Mouse (Mus musculus): ENCODE measurements around the gene Clrn3. TPM values are rescaled to one million over a fixed set of nuclear protein-coding genes. Genes with fewer than 3 reads are reported as not detected.
"Not testable (repeated sequence)": the region's sequence is repeated elsewhere in the genome, so short reads cannot be mapped to it uniquely, and the experiment has no call there.

The Clrn3 gene
- not detected in 2 replicates for polyA plus RNA-seq (2014; fragmentation: Nextera tagmentation; extraction: Ambion mirVana)

DNA sequence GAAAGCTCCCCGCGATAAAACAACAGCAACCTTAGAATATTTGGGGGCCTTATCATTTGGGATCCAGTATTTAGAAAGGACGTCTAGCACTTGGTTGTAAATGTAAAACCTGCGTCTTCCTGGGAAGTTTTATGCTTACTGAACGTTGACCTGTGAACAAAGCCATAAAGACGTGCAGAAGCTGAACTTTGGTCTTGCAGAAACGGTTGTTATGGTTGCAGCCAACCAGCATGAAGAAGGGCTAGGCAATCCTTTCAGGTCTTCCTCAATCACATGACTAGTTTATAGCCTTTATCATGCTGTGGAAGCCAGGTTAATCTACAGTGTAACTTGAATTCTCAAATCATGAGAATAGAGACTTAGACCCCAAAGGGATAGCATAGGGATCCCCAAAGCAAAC, at the start of gene Clrn3:
TSS of gene Clrn3 (minus strand) at position 140 of the 400 bp plus-strand sequence.
- no peak for ATAC-seq
- 90% methylated on average over 7 of the region's 7 CpGs for WGBS
- H3K9me3 ChIP-seq (replicated peaks; ENCODE audit: control insufficient read depth, low read length): no peaks in the 10 kb centered on the region
- H3K36me3 ChIP-seq (ENCODE audit: control insufficient read depth, insufficient read depth, low read length): no peaks in the 10 kb centered on the region
- no peaks in the 10 kb centered on the region for H3K4me1 ChIP-seq (ENCODE audit: control insufficient read depth, insufficient read depth, low read length)
- H3K27me3 ChIP-seq (replicated peaks; ENCODE audit: control insufficient read depth, insufficient read depth, low read length): no peaks in the 10 kb centered on the region
- no peak for DNase-seq (ENCODE audit: low spot score)
- H3K4me3 ChIP-seq (ENCODE audit: low read depth, low read length): no peak within 1 kb of the TSS
- no peak within 1 kb of the TSS for H3K4me2 ChIP-seq (ENCODE audit: low read length)
- no peak within 1 kb of the TSS for H3K27ac ChIP-seq (ENCODE audit: low read depth, low read length)
- H3K9ac ChIP-seq (ENCODE audit: low read length): no peak within 1 kb of the TSS

DNA sequence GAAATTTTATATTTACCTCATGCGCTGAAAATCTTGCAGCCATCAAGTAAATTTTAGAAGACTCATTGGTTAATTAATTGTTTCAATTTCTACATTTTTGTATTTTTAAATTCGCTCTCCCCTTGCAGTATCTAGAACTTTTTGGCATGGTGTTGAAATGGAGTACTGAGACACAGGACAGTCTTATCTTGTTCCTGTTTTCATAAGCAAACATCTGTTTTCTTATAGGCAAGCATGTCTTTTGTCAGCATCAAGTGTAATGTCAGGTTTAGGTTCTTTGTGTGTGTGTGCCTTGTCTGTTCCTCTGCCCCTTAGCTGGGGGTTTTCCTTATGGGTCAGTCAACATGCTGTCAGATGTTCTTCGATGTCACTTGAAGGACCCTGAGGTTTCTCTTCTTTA, 47.9 kb upstream of the Clrn3 start:
- Histone ChIP-seq H3K4me3 (ENCODE audit: low read depth, low read length) (no peak overlapping the region), H3K9me3 (replicated peaks; ENCODE audit: control insufficient read depth, low read length) (no peaks in the 10 kb centered on the region), H3K36me3 (ENCODE audit: control insufficient read depth, insufficient read depth, low read length) (no peaks in the 10 kb centered on the region), H3K9ac (ENCODE audit: low read length) (no peak overlapping the region), H3K27ac (ENCODE audit: low read depth, low read length) (no peak overlapping the region), H3K4me2 (ENCODE audit: low read length) (no peak overlapping the region), H3K4me1 (ENCODE audit: control insufficient read depth, insufficient read depth, low read length) (no peaks in the 10 kb centered on the region), H3K27me3 (replicated peaks; ENCODE audit: control insufficient read depth, insufficient read depth, low read length) (no peaks in the 10 kb centered on the region)
- DNase-seq (ENCODE audit: low spot score) (no peak), ATAC-seq (no peak)
- WGBS: 92% methylated on average over 3 of the region's 3 CpGs

DNA sequence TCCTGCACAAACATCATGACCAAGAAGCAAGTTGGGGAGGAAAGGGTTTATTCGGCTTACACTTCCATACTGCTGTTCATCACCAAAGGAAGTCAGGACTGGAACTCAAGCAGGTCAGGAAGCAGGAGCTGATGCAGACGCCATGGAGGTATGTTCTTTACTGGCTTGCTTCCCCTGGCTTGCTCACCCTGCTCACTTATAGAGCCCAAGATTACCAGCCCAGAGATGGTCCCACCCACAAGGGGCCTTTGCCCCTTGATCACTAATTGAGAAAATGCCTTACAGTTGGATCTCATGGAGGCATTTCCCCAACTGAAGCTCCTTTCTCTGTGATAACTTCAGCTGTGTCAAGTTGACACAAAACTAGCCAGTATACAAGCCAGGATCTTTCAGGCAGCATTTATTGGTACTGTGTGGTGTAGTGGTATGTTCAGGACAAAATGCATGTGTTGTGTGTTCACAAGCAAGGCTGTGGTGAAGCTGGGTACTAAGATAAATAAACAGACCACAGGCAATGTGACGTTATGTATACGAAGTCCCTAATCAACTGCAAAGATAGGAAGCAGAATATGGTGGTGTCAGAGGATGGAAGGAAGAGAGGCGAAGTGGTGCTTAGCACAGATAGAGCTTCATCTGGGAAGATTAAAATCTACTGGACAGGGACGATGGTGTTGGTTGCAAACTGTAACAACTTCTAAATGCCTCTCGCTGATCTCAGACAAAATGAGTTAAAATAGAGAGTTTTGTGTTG, 47.0 kb upstream of the Clrn3 start:
- H3K4me2 ChIP-seq (ENCODE audit: low read length); H3K36me3 ChIP-seq (ENCODE audit: control insufficient read depth, insufficient read depth, low read length); H3K4me3 ChIP-seq (ENCODE audit: low read depth, low read length); H3K27me3 ChIP-seq (replicated peaks; ENCODE audit: control insufficient read depth, insufficient read depth, low read length); H3K9ac ChIP-seq (ENCODE audit: low read length); H3K27ac ChIP-seq (ENCODE audit: low read depth, low read length); H3K4me1 ChIP-seq (ENCODE audit: control insufficient read depth, insufficient read depth, low read length); H3K9me3 ChIP-seq (replicated peaks; ENCODE audit: control insufficient read depth, low read length); DNase-seq (ENCODE audit: low spot score); ATAC-seq: not testable (repeated sequence)
- 91% methylated on average over 7 of the region's 7 CpGs for WGBS

DNA sequence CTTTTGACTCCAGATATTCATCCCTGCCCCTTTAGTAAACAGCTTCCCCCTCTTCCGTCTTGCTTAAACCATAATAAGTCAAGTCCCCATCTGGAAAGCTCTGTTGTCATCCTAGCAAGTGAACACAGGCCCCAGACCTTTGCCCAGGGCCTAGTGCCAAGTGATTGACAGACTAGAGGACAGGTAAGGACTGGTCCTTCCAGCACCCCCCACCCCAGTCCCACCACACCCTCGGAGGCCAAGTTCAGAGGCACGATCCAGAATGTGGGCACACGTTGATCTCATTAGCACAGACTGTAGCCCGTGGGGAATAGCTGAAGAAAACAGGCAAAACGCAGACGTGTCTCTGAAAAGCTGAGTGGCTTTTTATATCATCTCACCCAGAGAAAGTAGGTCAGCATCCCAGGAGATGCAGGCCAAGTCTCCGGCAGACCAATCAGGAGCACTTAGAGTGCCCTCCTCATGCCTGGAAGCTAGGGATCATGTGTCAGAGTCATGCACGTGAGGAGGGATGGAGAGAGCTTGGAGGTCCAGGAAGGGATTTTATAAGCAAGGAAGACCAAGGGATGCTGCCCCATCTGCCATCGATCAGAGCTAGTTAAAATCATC, 43.6 kb upstream of the Clrn3 start:
- H3K36me3 ChIP-seq (ENCODE audit: control insufficient read depth, insufficient read depth, low read length): no peaks in the 10 kb centered on the region
- WGBS: 77% methylated on average over 10 of the region's 10 CpGs
- H3K27me3 ChIP-seq (replicated peaks; ENCODE audit: control insufficient read depth, insufficient read depth, low read length): no peaks in the 10 kb centered on the region
- DNase-seq (ENCODE audit: low spot score): no peak
- no peak overlapping the region for H3K27ac ChIP-seq (ENCODE audit: low read depth, low read length)
- no peak overlapping the region for H3K4me3 ChIP-seq (ENCODE audit: low read depth, low read length)
- no peaks in the 10 kb centered on the region for H3K4me1 ChIP-seq (ENCODE audit: control insufficient read depth, insufficient read depth, low read length)
- no peak overlapping the region for H3K9ac ChIP-seq (ENCODE audit: low read length)
- no peak for ATAC-seq
- H3K9me3 ChIP-seq (replicated peaks; ENCODE audit: control insufficient read depth, low read length): 0 out of 2 replicates have a peak, but pooled peaks cover 3% of the 10 kb centered on the region
- H3K4me2 ChIP-seq (ENCODE audit: low read length): no peak overlapping the region

- Histone ChIP-seq H3K9me3 (replicated peaks; ENCODE audit: control insufficient read depth, low read length) (0 out of 2 replicates have a peak, but pooled peaks cover 3% of the 10 kb centered on the region), H3K36me3 (ENCODE audit: control insufficient read depth, insufficient read depth, low read length) (no peaks in the 10 kb centered on the region), H3K4me3 (ENCODE audit: low read depth, low read length) (no peak overlapping the region), H3K27ac (ENCODE audit: low read depth, low read length) (no peak overlapping the region), H3K4me2 (ENCODE audit: low read length) (no peak overlapping the region), H3K27me3 (replicated peaks; ENCODE audit: control insufficient read depth, insufficient read depth, low read length) (no peaks in the 10 kb centered on the region), H3K9ac (ENCODE audit: low read length) (no peak overlapping the region), H3K4me1 (ENCODE audit: control insufficient read depth, insufficient read depth, low read length) (no peaks in the 10 kb centered on the region)
- ATAC-seq: no peak
- no peak for DNase-seq (ENCODE audit: low spot score)
These were observed 42.9 kb upstream of the Clrn3 start for GRCm38 (mm10) chr7:135571392-135571791.

DNA sequence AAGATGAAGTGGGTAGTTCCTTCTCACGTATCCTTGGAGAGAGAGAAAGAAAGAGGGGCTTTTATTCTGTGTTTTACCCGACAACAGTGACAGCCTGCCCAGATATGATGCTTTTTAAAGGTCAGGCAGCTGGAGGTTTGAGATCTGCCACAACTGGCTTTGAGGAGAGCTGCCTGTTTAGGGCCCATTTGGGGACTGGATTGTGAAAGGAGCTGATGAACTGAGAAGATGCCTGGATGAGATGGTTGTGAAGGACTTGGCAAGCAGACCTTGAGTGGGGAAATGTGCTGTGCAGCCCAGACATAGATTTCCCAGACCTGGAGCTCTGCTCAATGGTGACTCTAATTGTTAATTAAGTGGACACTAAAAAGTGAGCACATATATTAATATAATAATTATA, 40.1 kb upstream of the Clrn3 start:
- Histone ChIP-seq H3K4me2 (ENCODE audit: low read length) (no peak overlapping the region), H3K9me3 (replicated peaks; ENCODE audit: control insufficient read depth, low read length) (0 out of 2 replicates have a peak, but pooled peaks cover 3% of the 10 kb centered on the region), H3K4me1 (ENCODE audit: control insufficient read depth, insufficient read depth, low read length) (no peaks in the 10 kb centered on the region), H3K36me3 (ENCODE audit: control insufficient read depth, insufficient read depth, low read length) (no peaks in the 10 kb centered on the region), H3K27me3 (replicated peaks; ENCODE audit: control insufficient read depth, insufficient read depth, low read length) (no peaks in the 10 kb centered on the region), H3K9ac (ENCODE audit: low read length) (no peak overlapping the region), H3K4me3 (ENCODE audit: low read depth, low read length) (no peak overlapping the region), H3K27ac (ENCODE audit: low read depth, low read length) (no peak overlapping the region)
- DNase-seq (ENCODE audit: low spot score) (no peak), ATAC-seq (no peak)
- WGBS: 76% methylated on average over 2 of the region's 2 CpGs

- H3K9ac ChIP-seq (ENCODE audit: low read length): no peak overlapping the region
- WGBS: 80% methylated on average over 1 of the region's 1 CpGs
- no peak overlapping the region for H3K4me3 ChIP-seq (ENCODE audit: low read depth, low read length)
- H3K4me2 ChIP-seq (ENCODE audit: low read length): no peak overlapping the region
- no peaks in the 10 kb centered on the region for H3K4me1 ChIP-seq (ENCODE audit: control insufficient read depth, insufficient read depth, low read length)
- 0 out of 2 replicates have a peak, but pooled peaks cover 3% of the 10 kb centered on the region for H3K9me3 ChIP-seq (replicated peaks; ENCODE audit: control insufficient read depth, low read length)
- H3K27ac ChIP-seq (ENCODE audit: low read depth, low read length): no peak overlapping the region
- H3K36me3 ChIP-seq (ENCODE audit: control insufficient read depth, insufficient read depth, low read length): no peaks in the 10 kb centered on the region
- DNase-seq (ENCODE audit: low spot score) (no peak), ATAC-seq (no peak)
- H3K27me3 ChIP-seq (replicated peaks; ENCODE audit: control insufficient read depth, insufficient read depth, low read length): no peaks in the 10 kb centered on the region
These were observed 39.1 kb upstream of the Clrn3 start for GRCm38 (mm10) chr7:135567582-135567981.

DNA sequence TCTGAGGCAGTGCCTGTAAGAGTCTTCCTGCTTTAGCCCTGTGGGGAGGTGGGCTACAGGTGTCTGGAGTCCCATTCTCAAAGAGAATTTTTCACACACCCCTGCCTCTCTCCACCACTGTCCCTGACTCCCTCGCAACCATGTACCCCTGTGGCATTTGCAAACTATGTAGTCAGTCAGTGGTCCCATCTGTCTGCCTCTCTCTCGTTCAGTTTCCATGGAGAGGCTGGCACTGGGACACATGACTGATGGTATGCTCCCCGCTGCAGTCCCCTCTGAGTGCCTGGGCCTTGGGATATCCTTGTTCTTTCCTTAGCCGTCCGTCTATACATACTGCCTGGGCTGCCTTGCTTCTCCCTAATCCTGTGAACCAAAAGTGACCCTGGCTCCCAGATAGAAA, 37.6 kb upstream of the Clrn3 start:
- no peak overlapping the region for H3K4me3 ChIP-seq (ENCODE audit: low read depth, low read length)
- H3K9ac ChIP-seq (ENCODE audit: low read length): no peak overlapping the region
- 0 out of 2 replicates have a peak, but pooled peaks cover 3% of the 10 kb centered on the region for H3K9me3 ChIP-seq (replicated peaks; ENCODE audit: control insufficient read depth, low read length)
- no peak for ATAC-seq
- H3K4me2 ChIP-seq (ENCODE audit: low read length): no peak overlapping the region
- WGBS: 83% methylated on average over 5 of the region's 5 CpGs
- DNase-seq (ENCODE audit: low spot score): no peak
- no peaks in the 10 kb centered on the region for H3K27me3 ChIP-seq (replicated peaks; ENCODE audit: control insufficient read depth, insufficient read depth, low read length)
- no peaks in the 10 kb centered on the region for H3K4me1 ChIP-seq (ENCODE audit: control insufficient read depth, insufficient read depth, low read length)
- H3K27ac ChIP-seq (ENCODE audit: low read depth, low read length): no peak overlapping the region
- no peaks in the 10 kb centered on the region for H3K36me3 ChIP-seq (ENCODE audit: control insufficient read depth, insufficient read depth, low read length)

- Histone ChIP-seq H3K36me3 (ENCODE audit: control insufficient read depth, insufficient read depth, low read length) (no peaks in the 10 kb centered on the region), H3K9ac (ENCODE audit: low read length) (no peak overlapping the region), H3K4me2 (ENCODE audit: low read length) (no peak overlapping the region), H3K27ac (ENCODE audit: low read depth, low read length) (no peak overlapping the region), H3K9me3 (replicated peaks; ENCODE audit: control insufficient read depth, low read length) (no peaks in the 10 kb centered on the region), H3K4me1 (ENCODE audit: control insufficient read depth, insufficient read depth, low read length) (no peaks in the 10 kb centered on the region), H3K27me3 (replicated peaks; ENCODE audit: control insufficient read depth, insufficient read depth, low read length) (no peaks in the 10 kb centered on the region), H3K4me3 (ENCODE audit: low read depth, low read length) (no peak overlapping the region)
- WGBS: 73% methylated on average over 8 of the region's 8 CpGs
- no peak for DNase-seq (ENCODE audit: low spot score)
- ATAC-seq: no peak
These were observed 35.6 kb upstream of the Clrn3 start for GRCm38 (mm10) chr7:135564022-135564421.

Measured in forebrain, embryonic 14.5 days (tissue).